Mouse (Mus musculus): ENCODE data around the gene Arrb1. TPM values are rescaled to one million over a fixed set of nuclear protein-coding genes. Genes with fewer than 3 reads are reported as not detected.
A peak's percentile ranks its signal among the peaks of the same experiment; 100 is the strongest.

The Arrb1 gene
- polyA plus RNA-seq, 1 experiment from 2014 or later, result 4.4 TPM

- no peaks in the 10 kb centered on the region for H3K9me3 ChIP-seq (ENCODE audit: control insufficient read depth)
- peak; percentile 21; the same call in 1 of the 2 replicates for ATAC-seq
- H3K27ac ChIP-seq (ENCODE audit: low read depth, low read length), result peak overlapping the region; percentile 42
- no peaks in the 10 kb centered on the region for H3K27me3 ChIP-seq (replicated peaks; ENCODE audit: control insufficient read depth, insufficient read depth, low read length)
- WGBS, result 26% methylated on average over 9 of the region's 9 CpGs
- H3K4me1 ChIP-seq (replicated peaks; ENCODE audit: control insufficient read depth, insufficient read depth, low read length), result 0 out of 2 replicates have a peak, but pooled peaks cover 3% of the 10 kb centered on the region
- no peak overlapping the region for H3K4me3 ChIP-seq (ENCODE audit: low read depth, low read length)
- no peak for TF ChIP-seq CTCF (IDR thresholded peaks at IDR 0.05; ENCODE audit: low read depth)
- H3K4me2 ChIP-seq (replicated peaks; ENCODE audit: low read depth), result no peak overlapping the region
- no peak overlapping the region for H3K9ac ChIP-seq (ENCODE audit: low read depth, low read length)
- no peaks in the 10 kb centered on the region; the same call in 1 of the 2 replicates for H3K36me3 ChIP-seq (ENCODE audit: control insufficient read depth, insufficient read depth)
These were observed 18.1 kb downstream of the Arrb1 start for GRCm38 (mm10) chr7:99553222-99553884.

- no peak for ATAC-seq
- H3K27ac ChIP-seq (ENCODE audit: low read depth, low read length), result peak overlapping the region; percentile 42
- WGBS, result 18% methylated on average over 4 of the region's 4 CpGs
- H3K36me3 ChIP-seq (ENCODE audit: control insufficient read depth, insufficient read depth), result no peaks in the 10 kb centered on the region; the same call in 1 of the 2 replicates
- H3K9me3 ChIP-seq (ENCODE audit: control insufficient read depth), result no peaks in the 10 kb centered on the region
- no peak overlapping the region for H3K9ac ChIP-seq (ENCODE audit: low read depth, low read length)
- TF ChIP-seq CTCF (IDR thresholded peaks at IDR 0.05; ENCODE audit: low read depth), result no peak
- H3K27me3 ChIP-seq (replicated peaks; ENCODE audit: control insufficient read depth, insufficient read depth, low read length), result no peaks in the 10 kb centered on the region
- H3K4me3 ChIP-seq (ENCODE audit: low read depth, low read length), result no peak overlapping the region
- H3K4me1 ChIP-seq (replicated peaks; ENCODE audit: control insufficient read depth, insufficient read depth, low read length), result 0 out of 2 replicates have a peak, but pooled peaks cover 3% of the 10 kb centered on the region
- H3K4me2 ChIP-seq (replicated peaks; ENCODE audit: low read depth), result no peak overlapping the region
These were observed 18.6 kb downstream of the Arrb1 start for GRCm38 (mm10) chr7:99553885-99554269.

- Histone ChIP-seq H3K36me3 (ENCODE audit: control insufficient read depth, insufficient read depth) (no peaks in the 10 kb centered on the region; the same call in 1 of the 2 replicates), H3K27ac (ENCODE audit: low read depth, low read length) (no peak overlapping the region), H3K9ac (ENCODE audit: low read depth, low read length) (0 out of 2 replicates have a peak overlapping the region, but pooled peaks have one; percentile 11), H3K4me1 (replicated peaks; ENCODE audit: control insufficient read depth, insufficient read depth, low read length) (0 out of 2 replicates have a peak, but pooled peaks cover 3% of the 10 kb centered on the region), H3K27me3 (replicated peaks; ENCODE audit: control insufficient read depth, insufficient read depth, low read length) (no peaks in the 10 kb centered on the region), H3K4me2 (replicated peaks; ENCODE audit: low read depth) (no peak overlapping the region), H3K4me3 (ENCODE audit: low read depth, low read length) (no peak overlapping the region), H3K9me3 (ENCODE audit: control insufficient read depth) (no peaks in the 10 kb centered on the region)
- 0 out of 2 replicates have a peak, but pooled peaks have one; percentile 29 for ATAC-seq
- 29% methylated on average over 6 of the region's 6 CpGs for WGBS
- TF ChIP-seq CTCF (IDR thresholded peaks at IDR 0.05; ENCODE audit: low read depth), result peak; percentile 97
These were observed 20.6 kb downstream of the Arrb1 start for GRCm38 (mm10) chr7:99555862-99556261.

GRCm38 (mm10) chr7:99559091-99559490 lies 23.8 kb downstream of the Arrb1 start:
- H3K4me2 ChIP-seq (replicated peaks; ENCODE audit: low read depth), result no peak overlapping the region
- no peak for ATAC-seq
- no peaks in the 10 kb centered on the region for H3K9me3 ChIP-seq (ENCODE audit: control insufficient read depth)
- H3K4me1 ChIP-seq (replicated peaks; ENCODE audit: control insufficient read depth, insufficient read depth, low read length), result 0 out of 2 replicates have a peak, but pooled peaks cover 6% of the 10 kb centered on the region
- no peak for TF ChIP-seq CTCF (IDR thresholded peaks at IDR 0.05; ENCODE audit: low read depth)
- H3K27me3 ChIP-seq (replicated peaks; ENCODE audit: control insufficient read depth, insufficient read depth, low read length), result no peaks in the 10 kb centered on the region
- 42% methylated on average over 11 of the region's 11 CpGs for WGBS
- H3K9ac ChIP-seq (ENCODE audit: low read depth, low read length), result no peak overlapping the region
- no peak overlapping the region for H3K27ac ChIP-seq (ENCODE audit: low read depth, low read length)
- no peak overlapping the region for H3K4me3 ChIP-seq (ENCODE audit: low read depth, low read length)
- no peaks in the 10 kb centered on the region for H3K36me3 ChIP-seq (ENCODE audit: control insufficient read depth, insufficient read depth)

- no peaks in the 10 kb centered on the region for H3K9me3 ChIP-seq (ENCODE audit: control insufficient read depth)
- TF ChIP-seq CTCF (IDR thresholded peaks at IDR 0.05; ENCODE audit: low read depth), result no peak
- ATAC-seq, result no peak
- H3K36me3 ChIP-seq (ENCODE audit: control insufficient read depth, insufficient read depth), result no peaks in the 10 kb centered on the region
- peaks cover 10% of the 10 kb centered on the region; the same call in 1 of the 2 replicates for H3K4me1 ChIP-seq (replicated peaks; ENCODE audit: control insufficient read depth, insufficient read depth, low read length)
- no peaks in the 10 kb centered on the region for H3K27me3 ChIP-seq (replicated peaks; ENCODE audit: control insufficient read depth, insufficient read depth, low read length)
- WGBS, result 31% methylated on average over 5 of the region's 5 CpGs
- no peak overlapping the region for H3K9ac ChIP-seq (ENCODE audit: low read depth, low read length)
- no peak overlapping the region for H3K4me2 ChIP-seq (replicated peaks; ENCODE audit: low read depth)
- no peak overlapping the region for H3K4me3 ChIP-seq (ENCODE audit: low read depth, low read length)
- H3K27ac ChIP-seq (ENCODE audit: low read depth, low read length), result no peak overlapping the region
These were observed 27.2 kb downstream of the Arrb1 start for GRCm38 (mm10) chr7:99562478-99562877.

- no peak overlapping the region for H3K9ac ChIP-seq (ENCODE audit: low read depth, low read length)
- no peak overlapping the region for H3K4me2 ChIP-seq (replicated peaks; ENCODE audit: low read depth)
- H3K27ac ChIP-seq (ENCODE audit: low read depth, low read length), result no peak overlapping the region
- no peaks in the 10 kb centered on the region for H3K27me3 ChIP-seq (replicated peaks; ENCODE audit: control insufficient read depth, insufficient read depth, low read length)
- no peaks in the 10 kb centered on the region for H3K9me3 ChIP-seq (ENCODE audit: control insufficient read depth)
- WGBS, result 81% methylated on average over 7 of the region's 7 CpGs
- ATAC-seq, result no peak
- H3K4me3 ChIP-seq (ENCODE audit: low read depth, low read length), result no peak overlapping the region
- peak; percentile 31 for TF ChIP-seq CTCF (IDR thresholded peaks at IDR 0.05; ENCODE audit: low read depth)
- no peaks in the 10 kb centered on the region for H3K36me3 ChIP-seq (ENCODE audit: control insufficient read depth, insufficient read depth)
- peaks cover 10% of the 10 kb centered on the region; the same call in 1 of the 2 replicates for H3K4me1 ChIP-seq (replicated peaks; ENCODE audit: control insufficient read depth, insufficient read depth, low read length)
These were observed 28.0 kb downstream of the Arrb1 start for GRCm38 (mm10) chr7:99563224-99563623.

Measured in intestine, postnatal 0 days (tissue).